ENCODE assay signal across 20 mouse cellular contexts in the genomic region with DNA sequence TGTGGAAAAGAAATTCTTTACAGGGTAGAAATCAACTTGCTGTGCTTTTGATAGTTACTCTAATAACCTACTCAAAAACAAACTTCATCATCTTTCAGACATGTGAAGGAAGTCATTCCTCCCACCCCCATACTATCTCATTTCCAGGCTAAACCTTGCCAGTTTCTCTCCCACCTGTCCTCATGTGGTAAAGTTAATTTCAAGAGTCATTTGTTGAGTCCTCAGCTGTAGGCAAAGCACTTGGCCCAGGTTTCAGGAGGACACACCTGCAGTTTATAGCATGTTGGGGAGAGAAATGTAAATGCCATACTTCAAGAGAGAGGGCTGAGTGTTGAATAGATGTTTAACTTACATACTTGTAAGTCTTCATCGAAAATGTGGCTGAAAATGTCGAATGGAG.
DNase-seq lines count a peak whose midpoint lies in the region; ATAC-seq and TF ChIP-seq lines count a peak whose summit lies in the region.
"Had no signal": no experiment of that assay in that cellular context is flagged by ENCODE, and none has a peak within 500 bp of the region (broad histone marks: within the 10 kb centered on the region; RNA-seq: fewer than 3 reads in every experiment).

No protein-coding gene starts in this region.

- no peak for ATAC-seq in midbrain, embryonic 11.5 days (ENCODE audit: low FRiP score)
- ATAC-seq: activated CD4-positive, CD25-positive, alpha-beta regulatory T cell, adult 4 months; CD4-positive, CD25-positive, alpha-beta regulatory T cell, adult 4 months; Patski had no signal

- DNase-seq in CH12.LX (ENCODE audit: extremely low read depth), result no peak
- no peak for DNase-seq in cerebellum, postnatal 10 days
- no peak for DNase-seq in midbrain, embryonic 11.5 days (ENCODE audit: low spot score, missing footprints)
- DNase-seq: adrenal gland, adult 2 months; adrenal gland, adult 8-10 months; adrenal gland, postnatal 10 days; adrenal gland, postnatal 14 days; adrenal gland, postnatal 25 days; adrenal gland, postnatal 36 days; B cell, adult 2 months; cerebellum, adult 11 months; cerebellum, adult 11-12 months; cerebellum, adult 18-20 months; cerebellum, adult 2 months; cerebellum, adult 8-10 months had no signal

- peaks cover 4% of the 10 kb centered on the region for H3K9me3 ChIP-seq in CH12.LX (replicated peaks; ENCODE audit: low read length)
- no peaks in the 10 kb centered on the region for H3K9me3 ChIP-seq in midbrain, embryonic 11.5 days (ENCODE audit: control insufficient read depth, low read length)
- H3K9me3 ChIP-seq: G1E had no signal

- H3K36me3 ChIP-seq in CH12.LX (replicated peaks in 1 of 2; ENCODE audit: control insufficient read depth in 1 of 2, insufficient read depth in 1 of 2, low read length in 1 of 2), result peaks cover 0 to 8% of the 10 kb centered on the region in 2 experiments
- H3K36me3 ChIP-seq in midbrain, embryonic 11.5 days (ENCODE audit: control insufficient read depth, insufficient read depth, low read length), result no peaks in the 10 kb centered on the region
- H3K36me3 ChIP-seq: G1E had no signal

- H3K27me3 ChIP-seq in CH12.LX (replicated peaks), result no peaks in the 10 kb centered on the region
- no peaks in the 10 kb centered on the region for H3K27me3 ChIP-seq in midbrain, embryonic 11.5 days (ENCODE audit: control insufficient read depth, insufficient read depth, low read length)
- H3K27me3 ChIP-seq: Patski had no signal

- no peak for TF ChIP-seq CTCF in CH12.LX (conservative IDR thresholded peaks at IDR 0.05 in 1 of 2, IDR thresholded peaks at IDR 0.05 in 1 of 2; ENCODE audit: low read depth in 2 of 2, low read length in 2 of 2)

- peak; percentile 72 for TF ChIP-seq EP300 in CH12.LX (IDR thresholded peaks at IDR 0.05; ENCODE audit: low read length)

- no peaks in the 10 kb centered on the region for H3K79me2 ChIP-seq in CH12.LX (replicated peaks; ENCODE audit: control insufficient read depth, extremely low read depth, insufficient read depth, poor library complexity, severe bottlenecking)

- WGBS in midbrain, embryonic 11.5 days, result 94% methylated on average over 2 of the region's 2 CpGs

- peaks cover 20 to 57% of the 10 kb centered on the region in 2 experiments for H3K4me1 ChIP-seq in CH12.LX (ENCODE audit: control insufficient read depth in 1 of 2, insufficient read depth in 2 of 2)
- peaks cover 3% of the 10 kb centered on the region; the same call in 1 of the 2 replicates for H3K4me1 ChIP-seq in brown adipose tissue, adult 24 weeks (ENCODE audit: control insufficient read depth, insufficient read depth, insufficient read length, low read length)
- no peaks in the 10 kb centered on the region for H3K4me1 ChIP-seq in midbrain, embryonic 11.5 days (ENCODE audit: control insufficient read depth, insufficient read depth, low read length)

- H3K9ac ChIP-seq in CH12.LX (ENCODE audit: insufficient read depth, low read depth), result no peak overlapping the region; the same call in 1 of the 2 replicates
- no peak overlapping the region for H3K9ac ChIP-seq in midbrain, embryonic 11.5 days (ENCODE audit: low read length)

- dilution Hi-C loops in CH12.LX (cut with MboI; ENCODE audit: extremely low pct_ligation_motif_present, extremely low pct_unique_long_range_greater_than_20kb, low sequenced_read_pairs), result no loop called here

- H3K4me3 ChIP-seq in CH12.LX (replicated peaks in 1 of 3; ENCODE audit: low read depth in 2 of 3, low read length in 2 of 3, poor library complexity in 1 of 3), result no peak overlapping the region
- no peak overlapping the region for H3K4me3 ChIP-seq in brown adipose tissue, adult 24 weeks (ENCODE audit: insufficient read depth, low read depth, low read length)
- H3K4me3 ChIP-seq in midbrain, embryonic 11.5 days (ENCODE audit: low read depth, low read length), result no peak overlapping the region

- in situ Hi-C loops in CH12.LX (cut with MboI; ENCODE audit: low pct_ligation_motif_present, low pct_unique_long_range_greater_than_20kb, low sequenced_read_pairs), result no loop called here

- no peak for TF ChIP-seq POLR2A in CH12.LX (IDR thresholded peaks at IDR 0.05; ENCODE audit: low read depth, low read length)

- TF ChIP-seq RAD21 in CH12.LX (IDR thresholded peaks at IDR 0.05; ENCODE audit: low read depth, low read length), result no peak; the same call in 1 of the 2 replicates

- H3K27ac ChIP-seq in CH12.LX (ENCODE audit: insufficient read depth, low read depth), result peak overlapping the region; percentile 43; the same call in 1 of the 2 replicates
- 0 out of 2 replicates have a peak overlapping the region, but pooled peaks have one; percentile 2 for H3K27ac ChIP-seq in brown adipose tissue, adult 24 weeks (replicated peaks; ENCODE audit: low read depth, low read length)
- no peak overlapping the region for H3K27ac ChIP-seq in midbrain, embryonic 11.5 days (ENCODE audit: low read depth, low read length)

- H3K4me2 ChIP-seq in CH12.LX (ENCODE audit: insufficient read depth, low read depth, poor library complexity, severe bottlenecking), result no peak overlapping the region; the same call in 1 of the 2 replicates
- H3K4me2 ChIP-seq in midbrain, embryonic 11.5 days, result no peak overlapping the region

TF ChIP-seq in CH12.LX, 34 proteins besides CTCF, POLR2A, EP300 and RAD21:
- TF ChIP-seq RCOR1 (conservative IDR thresholded peaks at IDR 0.05; ENCODE audit: low read depth, low read length) (no peak), ZKSCAN1 (IDR thresholded peaks at IDR 0.05; ENCODE audit: borderline replicate concordance, low read depth, low read length) (no peak), BHLHE40 (IDR thresholded peaks at IDR 0.05; ENCODE audit: low read depth, low read length) (0 out of 2 replicates have a peak, but pooled peaks have one; percentile 17), POLR2AphosphoS2 (IDR thresholded peaks at IDR 0.05; ENCODE audit: low read depth, low read length) (no peak), TCF12 (IDR thresholded peaks at IDR 0.05; ENCODE audit: low read depth, low read length) (peak; percentile 75), USF1 (IDR thresholded peaks at IDR 0.05; ENCODE audit: low read depth, low read length) (no peak), ETS1 (conservative IDR thresholded peaks at IDR 0.05; ENCODE audit: low read depth, low read length) (peak; percentile 46; the same call in 1 of the 2 replicates), SIN3A (IDR thresholded peaks at IDR 0.05; ENCODE audit: low read length) (no peak), NRF1 (IDR thresholded peaks at IDR 0.05; ENCODE audit: low read depth, low read length) (no peak), PAX5 (IDR thresholded peaks at IDR 0.05; ENCODE audit: low read length) (no peak), CHD1 (IDR thresholded peaks at IDR 0.05; ENCODE audit: low read depth, low read length) (no peak), USF2 (conservative IDR thresholded peaks at IDR 0.05; ENCODE audit: low read depth, low read length) (no peak), ZC3H11A (IDR thresholded peaks at IDR 0.05; ENCODE audit: low read depth, low read length) (no peak), KAT2A (IDR thresholded peaks at IDR 0.05; ENCODE audit: insufficient replicate concordance, low read length) (no peak), UBTF (IDR thresholded peaks at IDR 0.05; ENCODE audit: low read depth, low read length) (no peak), ZNF384 (IDR thresholded peaks at IDR 0.05; ENCODE audit: low read depth, low read length) (no peak), GABPA (IDR thresholded peaks at IDR 0.05; ENCODE audit: insufficient replicate concordance, low read depth, low read length) (no peak), MAFK (IDR thresholded peaks at IDR 0.05; ENCODE audit: insufficient replicate concordance, low read length) (no peak), MEF2A (IDR thresholded peaks at IDR 0.05; ENCODE audit: borderline replicate concordance, low read depth, low read length) (peak; percentile 22; the same call in 1 of the 2 replicates), IRF4 (IDR thresholded peaks at IDR 0.05; ENCODE audit: low read depth, low read length) (no peak), NELFE (IDR thresholded peaks at IDR 0.05; ENCODE audit: low read depth, low read length) (no peak), E2F4 (IDR thresholded peaks at IDR 0.05; ENCODE audit: insufficient replicate concordance, low read depth, low read length) (no peak), TBP (conservative IDR thresholded peaks at IDR 0.05; ENCODE audit: low read depth, low read length) (no peak), MXI1 (IDR thresholded peaks at IDR 0.05; ENCODE audit: low read depth, low read length) (no peak), MYC (IDR thresholded peaks at IDR 0.05; ENCODE audit: low read depth, low read length) (no peak), MAX (IDR thresholded peaks at IDR 0.05; ENCODE audit: low read length) (no peak), ZMIZ1 (IDR thresholded peaks at IDR 0.05; ENCODE audit: low read depth, low read length) (no peak), ELF1 (IDR thresholded peaks at IDR 0.05; ENCODE audit: low read depth, low read length) (no peak; the same call in 1 of the 2 replicates), MAZ (IDR thresholded peaks at IDR 0.05; ENCODE audit: low read depth, low read length) (no peak), SMC3 (IDR thresholded peaks at IDR 0.05; ENCODE audit: low read depth, low read length) (no peak), JUN (IDR thresholded peaks at IDR 0.05; ENCODE audit: insufficient read depth, low read depth, low read length) (no peak), HCFC1 (IDR thresholded peaks at IDR 0.05; ENCODE audit: low read depth, low read length) (no peak)
